Mouse (Mus musculus) lung, adult 18-20 months (tissue): ENCODE data around the gene Ccdc63.

Experiments used
- DNase-seq, 2 experiments: peaks; one replicate each; pipeline ENCODE4 v3.0.0; 2022; ENCODE audit warnings: mixed read lengths in 2 of 2

The Ccdc63 gene

GRCm38 (mm10) chr5:122080930-122081329 is 59.7 kb downstream of the Ccdc63 start:
- DNase-seq, result no peak

GRCm38 (mm10) chr5:122079796-122080195 is 60.8 kb downstream of the Ccdc63 start:
- DNase-seq, result no peak

- no peak for DNase-seq
Observed at GRCm38 (mm10) chr5:122077244-122077643, 63.4 kb downstream of the Ccdc63 start.

DNA sequence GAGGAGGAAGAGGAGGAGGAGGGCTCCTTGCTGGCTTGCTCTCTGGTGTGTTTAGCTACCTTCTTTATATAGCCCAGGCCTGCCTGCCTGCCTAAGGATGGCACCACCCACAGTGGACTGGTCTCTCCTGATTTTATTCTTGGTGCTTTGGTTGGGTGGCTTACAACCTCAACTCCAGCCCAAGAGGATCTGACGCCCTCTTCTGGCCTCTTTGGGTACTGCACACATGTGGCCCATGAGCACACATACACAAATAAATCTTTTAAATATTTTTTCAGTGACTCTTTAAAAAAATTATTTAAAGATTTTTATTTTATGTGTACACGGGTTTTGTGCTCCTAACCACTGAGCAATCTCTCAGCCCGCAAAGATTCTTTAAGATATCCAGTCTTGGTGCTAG is 64.9 kb downstream of the Ccdc63 start:
- DNase-seq, result no peak

DNA sequence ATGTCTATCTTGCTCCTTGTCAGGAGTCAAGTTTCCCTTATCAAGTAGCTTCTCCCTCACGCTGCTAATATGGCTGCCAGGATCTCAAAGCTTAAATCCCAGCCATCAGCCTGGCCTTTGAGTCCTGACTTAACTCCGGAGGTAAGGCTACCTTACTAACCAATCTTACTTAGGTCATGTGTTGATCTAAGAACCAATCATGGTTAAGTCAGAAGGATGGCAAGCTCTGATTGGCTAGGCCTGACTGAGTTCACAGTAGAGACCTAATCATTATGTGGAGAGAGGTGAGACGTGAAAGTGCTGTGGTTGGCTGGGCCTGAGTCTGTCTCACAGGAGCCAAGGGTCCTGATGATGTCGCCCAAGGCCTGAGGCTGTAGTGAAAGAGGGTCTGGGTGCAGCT is 68.6 kb downstream of the Ccdc63 start:
- DNase-seq, result no peak

- DNase-seq, result no peak
Observed at GRCm38 (mm10) chr5:122070963-122071800, 69.4 kb downstream of the Ccdc63 start.

- DNase-seq, result no peak
Observed at GRCm38 (mm10) chr5:122068563-122068962, 72.1 kb downstream of the Ccdc63 start.

- DNase-seq, result no peak
Observed at GRCm38 (mm10) chr5:122063204-122063933, 77.3 kb downstream of the Ccdc63 start.

GRCm38 (mm10) chr5:122062479-122062878 is 78.1 kb downstream of the Ccdc63 start:
- no peak for DNase-seq

DNA sequence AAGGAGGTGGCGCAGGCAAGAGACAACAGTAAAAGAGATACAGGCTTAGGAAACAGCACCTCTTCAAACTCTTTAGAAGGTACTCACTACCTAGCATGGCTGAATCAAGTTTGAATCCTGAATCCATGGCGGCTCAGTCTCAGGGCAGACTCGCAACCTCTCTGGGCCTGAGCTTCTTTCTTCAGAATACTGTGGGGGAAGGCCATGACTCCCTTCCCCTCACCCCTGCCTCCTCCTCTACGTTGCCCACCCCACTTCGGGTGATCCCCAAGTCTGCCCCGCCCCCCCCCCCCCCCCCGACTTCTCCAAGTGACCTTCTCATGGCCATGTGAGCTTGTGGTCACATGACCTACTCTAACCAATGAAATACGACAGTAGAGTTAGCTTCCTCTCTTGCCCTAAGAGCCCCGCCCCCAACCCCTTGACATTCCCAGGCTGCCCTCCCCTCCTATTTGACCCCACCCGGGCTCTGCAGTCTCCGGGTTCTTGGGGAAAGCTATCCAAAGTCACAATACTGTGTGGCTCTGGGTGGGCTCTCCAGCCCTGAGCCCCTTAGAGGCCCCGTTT is 79.8 kb downstream of the Ccdc63 start:
- no peak for DNase-seq

DNA sequence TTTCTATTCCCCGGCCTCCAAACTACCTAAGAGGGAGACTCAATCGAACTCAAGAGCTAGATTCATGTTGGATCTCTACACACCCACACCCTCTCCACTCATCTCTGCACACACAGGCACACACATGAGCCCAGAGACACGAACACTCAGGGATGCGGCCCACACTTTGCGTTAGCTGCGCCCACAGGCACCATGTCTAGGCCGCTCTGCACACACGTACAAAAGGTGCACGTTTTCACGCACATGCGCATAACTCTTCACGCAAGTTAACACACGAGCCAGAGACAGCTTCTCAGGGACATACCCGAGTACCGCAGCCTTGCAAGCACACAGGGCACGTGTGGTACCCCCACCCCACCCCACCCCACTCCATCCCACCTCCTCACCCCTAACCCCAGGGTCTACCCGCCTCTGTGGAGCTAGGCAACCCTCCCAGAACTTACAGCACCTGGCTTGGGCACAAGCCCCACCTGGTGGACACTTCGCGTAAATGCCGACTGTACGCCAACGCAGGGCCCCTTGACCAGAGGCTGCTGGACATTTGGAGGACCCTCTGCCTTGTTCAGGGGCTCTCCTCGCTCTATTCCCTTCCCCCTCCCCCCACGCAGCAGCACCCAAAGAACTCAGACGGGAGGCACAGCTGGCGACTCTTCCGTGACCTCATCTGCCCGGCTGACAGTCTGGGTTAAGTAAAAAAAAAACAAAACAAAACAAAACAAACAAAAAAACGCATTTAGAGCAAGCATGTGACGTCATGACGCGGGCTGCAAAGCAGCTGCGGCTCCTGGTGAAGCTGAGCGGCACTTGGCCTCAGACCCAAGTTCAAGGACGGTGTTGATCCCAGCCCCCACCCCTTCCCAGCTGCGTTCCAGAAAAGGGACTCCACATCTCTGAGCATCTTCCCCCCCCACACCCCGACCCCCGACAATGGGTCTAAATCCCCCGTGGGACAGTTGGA is 81.3 kb downstream of the Ccdc63 start:
- DNase-seq, result peak; percentile 39 to 43
